Mouse (Mus musculus): ENCODE measurements around the gene Myadml2. TPM values are rescaled to one million over a fixed set of nuclear protein-coding genes. Genes with fewer than 3 reads are reported as not detected.

Myadml2 gene
- polyA plus RNA-seq, 1 experiment from 2014 or later: not detected

DNA sequence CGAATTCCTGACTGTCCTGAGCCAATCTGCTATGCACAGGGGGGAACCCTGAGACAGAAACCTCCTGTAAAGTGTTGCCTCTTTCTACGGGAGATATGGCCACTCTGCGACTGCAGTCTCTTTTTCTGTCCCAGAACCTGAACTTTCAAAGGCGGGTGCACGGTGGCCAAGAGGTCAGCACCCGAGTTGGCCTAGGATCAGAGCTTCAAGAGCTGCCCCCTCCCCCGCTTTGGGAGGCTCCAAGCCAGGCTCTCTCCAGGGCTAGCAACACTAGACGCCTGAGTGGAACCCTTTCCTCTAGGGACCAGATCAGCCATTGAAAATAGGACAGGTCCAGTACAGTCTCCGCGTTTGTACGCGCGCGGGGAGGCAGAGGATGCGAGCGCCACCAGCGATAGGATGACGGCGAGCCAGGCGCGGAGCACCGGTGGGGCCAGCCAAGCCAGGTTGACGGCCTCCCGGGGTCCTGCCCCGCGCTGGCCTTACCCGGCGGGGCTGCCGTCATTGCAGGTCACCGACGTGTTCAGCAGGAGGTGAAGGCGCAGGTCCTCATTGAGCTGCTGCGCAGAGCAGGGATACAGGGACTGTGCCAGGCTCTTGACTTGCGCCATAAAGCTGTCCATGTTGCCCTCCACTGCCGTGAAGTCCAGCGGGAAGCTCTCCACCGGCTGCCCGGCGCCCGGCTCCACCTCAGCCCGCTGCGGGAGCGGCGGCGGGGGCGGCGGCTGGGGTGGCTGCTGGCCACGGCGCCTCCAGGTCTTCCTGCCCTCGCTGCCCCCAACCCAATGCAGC, 11.7 kb upstream of the Myadml2 start:
- H3K4me1 ChIP-seq (ENCODE audit: control insufficient read depth, insufficient read depth, low read length): 0 out of 2 replicates have a peak, but pooled peaks cover 6% of the 10 kb centered on the region
- WGBS: 4% methylated on average over 50 of the region's 50 CpGs
- peak overlapping the region; percentile 51 for H3K4me2 ChIP-seq (replicated peaks; ENCODE audit: low read depth, low read length)
- ATAC-seq (ENCODE audit: insufficient number of reproducible peaks, insufficient read depth, low FRiP score, low read depth): no peak
- peak overlapping the region; percentile 41 for H3K4me3 ChIP-seq (ENCODE audit: low read depth, low read length)
- H3K9me3 ChIP-seq (ENCODE audit: control insufficient read depth, low read depth, low read length): no peaks in the 10 kb centered on the region
- H3K27ac ChIP-seq (ENCODE audit: low read length): no peak overlapping the region
- H3K9ac ChIP-seq (replicated peaks; ENCODE audit: low read depth, low read length): 0 out of 2 replicates have a peak overlapping the region, but pooled peaks have one; percentile 33
- peaks cover 44% of the 10 kb centered on the region for H3K27me3 ChIP-seq (ENCODE audit: control insufficient read depth, insufficient read depth, low read length)
- no peaks in the 10 kb centered on the region for H3K36me3 ChIP-seq (ENCODE audit: control insufficient read depth, insufficient read depth, low read length)

DNA sequence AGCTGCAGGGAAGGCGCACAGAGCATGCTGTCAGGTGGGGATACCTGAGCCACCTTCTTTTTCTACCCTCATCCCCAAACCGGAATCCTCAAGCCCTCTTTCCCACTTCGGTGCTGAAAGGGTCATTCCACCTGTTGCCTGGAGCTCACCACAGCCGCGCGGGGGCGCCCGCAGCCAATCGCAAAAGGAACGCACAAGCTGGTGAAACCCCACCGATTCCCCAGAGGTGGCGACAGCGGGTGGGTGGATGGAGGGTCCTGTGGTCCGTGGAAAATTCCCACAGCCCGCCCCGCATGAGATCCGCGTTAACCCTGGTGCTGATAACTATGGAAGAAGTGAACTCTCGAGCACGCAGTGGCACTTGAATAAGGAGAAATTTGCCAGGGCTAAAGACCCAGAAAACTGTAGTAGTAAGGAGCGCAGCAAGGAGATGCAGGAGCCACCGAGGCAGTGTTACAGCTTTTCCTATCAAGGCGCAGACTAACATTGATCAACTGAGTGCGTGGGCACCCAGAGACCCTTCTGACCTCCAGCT, 11.0 kb upstream of the Myadml2 start:
- Histone ChIP-seq H3K9me3 (ENCODE audit: control insufficient read depth, low read depth, low read length) (no peaks in the 10 kb centered on the region), H3K36me3 (ENCODE audit: control insufficient read depth, insufficient read depth, low read length) (no peaks in the 10 kb centered on the region), H3K9ac (replicated peaks; ENCODE audit: low read depth, low read length) (no peak overlapping the region), H3K27ac (ENCODE audit: low read length) (no peak overlapping the region), H3K4me2 (replicated peaks; ENCODE audit: low read depth, low read length) (peak overlapping the region; percentile 16; the same call in 1 of the 2 replicates), H3K27me3 (ENCODE audit: control insufficient read depth, insufficient read depth, low read length) (peaks cover 44% of the 10 kb centered on the region), H3K4me1 (ENCODE audit: control insufficient read depth, insufficient read depth, low read length) (0 out of 2 replicates have a peak, but pooled peaks cover 6% of the 10 kb centered on the region), H3K4me3 (ENCODE audit: low read depth, low read length) (peak overlapping the region; percentile 41)
- ATAC-seq (ENCODE audit: insufficient number of reproducible peaks, insufficient read depth, low FRiP score, low read depth): no peak
- WGBS: 3% methylated on average over 24 of the region's 24 CpGs

DNA sequence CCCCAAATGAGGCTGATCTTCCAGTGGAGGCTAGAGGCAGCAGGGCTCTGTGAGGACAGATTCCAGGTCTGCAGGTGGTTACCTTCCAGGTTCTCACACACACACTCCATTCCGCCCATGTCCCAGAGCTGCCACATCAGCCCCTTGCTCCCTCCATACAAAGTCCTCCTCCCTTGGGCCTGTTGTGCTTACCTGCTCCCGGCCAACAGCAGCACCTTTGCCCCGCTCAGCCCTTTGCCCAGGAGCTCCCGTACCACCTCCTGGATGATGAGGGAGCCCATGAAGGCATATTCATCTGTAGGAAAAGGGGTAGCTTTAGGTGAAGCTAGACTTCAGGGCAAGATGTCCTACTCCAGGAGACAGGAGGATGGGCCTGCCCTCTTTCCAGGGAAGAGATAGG, 9.3 kb upstream of the Myadml2 start:
- H3K4me1 ChIP-seq (ENCODE audit: control insufficient read depth, insufficient read depth, low read length): 0 out of 2 replicates have a peak, but pooled peaks cover 6% of the 10 kb centered on the region
- H3K27ac ChIP-seq (ENCODE audit: low read length): no peak overlapping the region
- no peak overlapping the region for H3K4me3 ChIP-seq (ENCODE audit: low read depth, low read length)
- H3K9me3 ChIP-seq (ENCODE audit: control insufficient read depth, low read depth, low read length): no peaks in the 10 kb centered on the region
- no peak overlapping the region for H3K4me2 ChIP-seq (replicated peaks; ENCODE audit: low read depth, low read length)
- 78% methylated on average over 4 of the region's 4 CpGs for WGBS
- no peaks in the 10 kb centered on the region for H3K36me3 ChIP-seq (ENCODE audit: control insufficient read depth, insufficient read depth, low read length)
- peaks cover 39% of the 10 kb centered on the region for H3K27me3 ChIP-seq (ENCODE audit: control insufficient read depth, insufficient read depth, low read length)
- no peak overlapping the region for H3K9ac ChIP-seq (replicated peaks; ENCODE audit: low read depth, low read length)
- ATAC-seq (ENCODE audit: insufficient number of reproducible peaks, insufficient read depth, low FRiP score, low read depth): no peak

DNA sequence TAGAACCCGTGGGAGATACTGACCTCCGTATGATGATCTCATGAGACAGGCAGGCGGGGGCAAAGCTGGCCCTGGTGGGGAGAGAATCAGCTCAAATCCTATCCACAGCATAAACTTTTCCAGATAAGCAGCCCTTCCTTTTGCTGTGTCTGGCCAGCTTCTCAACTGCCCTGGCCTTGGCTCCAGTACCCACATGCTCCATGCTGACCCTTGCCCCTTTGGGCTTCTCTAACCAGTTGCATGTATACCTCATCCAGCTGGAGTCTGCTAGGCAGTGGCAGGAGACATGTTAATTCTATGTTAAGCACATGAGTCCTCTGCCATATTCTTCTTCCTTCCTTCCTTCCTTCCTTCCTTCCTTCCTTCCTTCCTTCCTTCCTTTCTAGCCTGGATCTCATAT, 6.8 kb upstream of the Myadml2 start:
- no peak overlapping the region for H3K4me3 ChIP-seq (ENCODE audit: low read depth, low read length)
- no peak overlapping the region for H3K4me2 ChIP-seq (replicated peaks; ENCODE audit: low read depth, low read length)
- H3K27me3 ChIP-seq (ENCODE audit: control insufficient read depth, insufficient read depth, low read length): peaks cover 15% of the 10 kb centered on the region
- ATAC-seq (ENCODE audit: insufficient number of reproducible peaks, insufficient read depth, low FRiP score, low read depth): no peak
- 61% methylated on average over 3 of the region's 3 CpGs for WGBS
- H3K36me3 ChIP-seq (ENCODE audit: control insufficient read depth, insufficient read depth, low read length): no peaks in the 10 kb centered on the region
- H3K9me3 ChIP-seq (ENCODE audit: control insufficient read depth, low read depth, low read length): no peaks in the 10 kb centered on the region
- H3K27ac ChIP-seq (ENCODE audit: low read length): no peak overlapping the region
- no peaks in the 10 kb centered on the region for H3K4me1 ChIP-seq (ENCODE audit: control insufficient read depth, insufficient read depth, low read length)
- H3K9ac ChIP-seq (replicated peaks; ENCODE audit: low read depth, low read length): no peak overlapping the region

DNA sequence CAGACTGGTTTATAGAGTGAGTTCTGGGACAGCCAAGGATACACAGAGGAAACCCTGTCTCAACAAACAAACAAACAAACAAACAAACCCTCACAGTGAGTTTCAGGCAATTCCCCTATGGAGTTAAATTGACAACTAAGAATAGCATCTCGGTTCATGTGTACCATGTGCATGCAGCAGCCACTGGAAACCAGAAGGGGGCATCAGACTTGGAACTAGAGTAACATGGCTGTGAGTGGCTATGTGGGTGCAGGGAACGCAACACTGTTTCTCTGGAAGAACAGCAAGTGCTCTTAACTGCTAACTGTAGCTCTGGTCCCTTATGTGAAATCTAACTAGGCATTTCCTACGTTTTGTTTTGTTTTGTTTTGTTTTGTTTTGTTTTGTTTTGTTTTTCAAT, 3.9 kb upstream of the Myadml2 start:
- no peak overlapping the region for H3K9ac ChIP-seq (replicated peaks; ENCODE audit: low read depth, low read length)
- H3K27ac ChIP-seq (ENCODE audit: low read length): no peak overlapping the region
- H3K36me3 ChIP-seq (ENCODE audit: control insufficient read depth, insufficient read depth, low read length): no peaks in the 10 kb centered on the region
- no peak overlapping the region for H3K4me2 ChIP-seq (replicated peaks; ENCODE audit: low read depth, low read length)
- H3K4me1 ChIP-seq (ENCODE audit: control insufficient read depth, insufficient read depth, low read length): peaks cover 7% of the 10 kb centered on the region; the same call in 1 of the 2 replicates
- H3K27me3 ChIP-seq (ENCODE audit: control insufficient read depth, insufficient read depth, low read length): no peaks in the 10 kb centered on the region
- H3K9me3 ChIP-seq (ENCODE audit: control insufficient read depth, low read depth, low read length): no peaks in the 10 kb centered on the region
- no peak for ATAC-seq (ENCODE audit: insufficient number of reproducible peaks, insufficient read depth, low FRiP score, low read depth)
- 74% methylated on average over 3 of the region's 3 CpGs for WGBS
- H3K4me3 ChIP-seq (ENCODE audit: low read depth, low read length): no peak overlapping the region

DNA sequence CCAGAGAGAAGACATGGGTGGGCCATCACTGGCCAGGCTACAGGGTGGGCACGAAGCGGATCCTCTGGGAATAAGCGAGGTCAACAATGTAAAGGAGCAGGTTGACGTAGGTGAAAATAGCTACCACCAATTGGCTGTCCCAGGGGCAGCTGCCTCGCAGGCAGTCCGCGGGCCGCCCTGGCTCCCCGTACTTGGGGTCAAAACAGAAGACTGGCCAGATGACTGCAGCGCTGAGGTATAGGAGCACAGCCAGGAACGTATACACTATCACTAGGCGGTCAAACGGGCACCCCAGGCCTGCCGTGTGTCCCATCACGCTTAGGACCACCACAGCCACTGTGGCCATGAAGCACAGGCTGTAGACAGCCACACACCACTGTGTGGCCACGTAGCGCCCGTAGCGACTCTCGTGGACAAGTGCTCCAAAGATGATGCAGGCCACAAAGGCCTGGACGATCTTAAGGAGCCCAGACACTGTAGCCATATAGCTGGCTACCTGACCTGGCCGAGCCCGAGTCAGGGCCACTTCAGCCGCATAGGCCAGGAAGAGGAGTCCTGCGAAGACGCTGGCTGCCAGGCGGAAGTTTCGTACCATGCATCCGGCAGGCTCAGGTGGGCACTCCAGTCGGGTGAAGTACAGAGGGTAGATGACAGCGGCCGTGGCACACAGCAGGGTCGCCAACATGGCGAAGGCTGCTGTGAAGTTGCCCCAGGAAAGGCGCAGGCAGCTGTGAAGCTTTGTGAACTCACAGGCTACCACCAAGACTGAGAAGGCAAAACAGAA, 719 bp downstream of the Myadml2 start:
- H3K9ac ChIP-seq (replicated peaks; ENCODE audit: low read depth, low read length): no peak overlapping the region
- no peak overlapping the region for H3K27ac ChIP-seq (ENCODE audit: low read length)
- H3K9me3 ChIP-seq (ENCODE audit: control insufficient read depth, low read depth, low read length): no peaks in the 10 kb centered on the region
- H3K4me1 ChIP-seq (ENCODE audit: control insufficient read depth, insufficient read depth, low read length): peaks cover 18% of the 10 kb centered on the region
- no peaks in the 10 kb centered on the region for H3K27me3 ChIP-seq (ENCODE audit: control insufficient read depth, insufficient read depth, low read length)
- 77% methylated on average over 35 of the region's 35 CpGs for WGBS
- peak overlapping the region; percentile 27; the same call in 1 of the 2 replicates for H3K4me2 ChIP-seq (replicated peaks; ENCODE audit: low read depth, low read length)
- no peak overlapping the region for H3K4me3 ChIP-seq (ENCODE audit: low read depth, low read length)
- ATAC-seq (ENCODE audit: insufficient number of reproducible peaks, insufficient read depth, low FRiP score, low read depth): no peak
- H3K36me3 ChIP-seq (ENCODE audit: control insufficient read depth, insufficient read depth, low read length): no peaks in the 10 kb centered on the region

DNA sequence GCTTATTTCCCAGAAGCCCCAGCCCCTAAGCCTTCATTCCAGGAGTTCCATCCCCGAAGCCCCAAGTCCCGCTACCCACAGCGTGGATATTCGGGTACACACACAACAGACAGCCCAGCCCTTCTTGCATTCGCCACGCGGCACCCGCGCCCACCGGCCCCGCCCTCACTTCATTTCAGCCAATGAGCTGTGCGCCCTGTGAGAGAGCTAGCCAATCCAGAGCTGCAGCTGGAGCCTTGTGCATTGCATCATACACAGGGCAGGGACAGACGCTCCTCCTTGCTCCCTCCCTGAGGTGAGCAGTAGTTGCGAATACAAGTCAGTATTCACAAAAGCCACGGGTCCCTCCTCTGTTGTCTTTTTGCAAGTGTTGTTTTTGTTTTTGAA, 4.4 kb downstream of the Myadml2 start, which contains the start of gene Pycr1:
Gene Pycr1, minus strand, starts transcription at position 169 of the 387 bp plus-strand sequence.
- no peaks in the 10 kb centered on the region for H3K27me3 ChIP-seq (ENCODE audit: control insufficient read depth, insufficient read depth, low read length)
- peaks cover 20% of the 10 kb centered on the region for H3K4me1 ChIP-seq (ENCODE audit: control insufficient read depth, insufficient read depth, low read length)
- no peaks in the 10 kb centered on the region for H3K9me3 ChIP-seq (ENCODE audit: control insufficient read depth, low read depth, low read length)
- WGBS: under 1% methylated on average over 15 of the region's 15 CpGs
- no peaks in the 10 kb centered on the region for H3K36me3 ChIP-seq (ENCODE audit: control insufficient read depth, insufficient read depth, low read length)
- H3K4me2 ChIP-seq (replicated peaks; ENCODE audit: low read depth, low read length): peak within 1 kb of the TSS; percentile 94
- peak within 1 kb of the TSS; percentile 43 for H3K4me3 ChIP-seq (ENCODE audit: low read depth, low read length)
- H3K9ac ChIP-seq (replicated peaks; ENCODE audit: low read depth, low read length): peak within 1 kb of the TSS; percentile 63
- ATAC-seq (ENCODE audit: insufficient number of reproducible peaks, insufficient read depth, low FRiP score, low read depth): peak; percentile 100
- H3K27ac ChIP-seq (ENCODE audit: low read length): peak within 1 kb of the TSS; percentile 27; the same call in 1 of the 2 replicates

DNA sequence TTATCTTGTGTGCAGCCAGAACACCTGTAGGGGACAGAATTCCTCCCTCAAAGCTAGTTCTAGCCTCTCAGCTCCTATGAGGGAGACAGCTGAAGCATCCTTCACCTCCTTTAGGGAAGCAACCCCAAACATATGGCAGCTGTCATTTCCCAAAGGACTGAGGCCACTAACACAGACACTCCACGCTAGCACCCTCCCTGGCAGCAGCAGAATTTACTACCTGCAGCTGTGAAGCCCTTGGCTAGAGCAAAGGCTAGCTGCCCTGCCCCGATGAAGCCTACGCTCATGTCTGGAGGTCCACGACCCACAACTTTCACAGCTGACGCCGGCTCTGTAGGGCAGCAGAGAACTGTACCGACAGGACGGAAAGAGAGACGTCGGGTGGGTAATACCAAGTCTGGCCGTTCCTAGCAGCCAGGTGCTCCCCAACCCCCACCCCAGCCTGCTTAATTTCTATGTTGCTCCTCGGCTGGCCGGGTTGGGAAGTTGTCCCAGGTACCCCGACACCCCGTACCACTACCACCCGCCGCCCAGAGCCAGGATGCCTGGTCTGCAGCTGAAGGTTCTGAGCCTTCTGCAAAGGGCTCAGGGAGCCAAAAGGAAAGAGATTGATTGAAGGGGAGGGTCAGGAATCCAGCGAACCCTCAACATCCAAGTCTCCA, 4.9 kb downstream of the Myadml2 start:
- H3K4me3 ChIP-seq (ENCODE audit: low read depth, low read length): peak overlapping the region; percentile 43
- no peaks in the 10 kb centered on the region for H3K9me3 ChIP-seq (ENCODE audit: control insufficient read depth, low read depth, low read length)
- no peaks in the 10 kb centered on the region for H3K36me3 ChIP-seq (ENCODE audit: control insufficient read depth, insufficient read depth, low read length)
- peak overlapping the region; percentile 27; the same call in 1 of the 2 replicates for H3K27ac ChIP-seq (ENCODE audit: low read length)
- peak overlapping the region; percentile 63 for H3K9ac ChIP-seq (replicated peaks; ENCODE audit: low read depth, low read length)
- H3K4me2 ChIP-seq (replicated peaks; ENCODE audit: low read depth, low read length): peak overlapping the region; percentile 94
- peaks cover 17% of the 10 kb centered on the region for H3K4me1 ChIP-seq (ENCODE audit: control insufficient read depth, insufficient read depth, low read length)
- H3K27me3 ChIP-seq (ENCODE audit: control insufficient read depth, insufficient read depth, low read length): no peaks in the 10 kb centered on the region
- WGBS: under 1% methylated on average over 18 of the region's 18 CpGs
- peak; percentile 35 for ATAC-seq (ENCODE audit: insufficient number of reproducible peaks, insufficient read depth, low FRiP score, low read depth)

Data from stomach, embryonic 14.5 days (tissue).